Mouse (Mus musculus) adrenal gland, adult 2 months (tissue): ENCODE results near the gene Rem1. TPM values are rescaled to one million over a fixed set of nuclear protein-coding genes. Genes with fewer than 3 reads are reported as not detected.

Source experiments
- DNase-seq: peaks from one replicate; pipeline ENCODE4 v3.0.0; 2021
- long read RNA-seq: library from polyadenylated mRNA; stranded (forward); transcript quantifications from one replicate; pipeline ENCODE4 v2.0.0, GENCODE M21; 2021
- polyA plus RNA-seq: library from polyadenylated mRNA; depleted of rRNA; stranded (reverse); fragments of >200 nt; gene quantifications from 2 replicates; pipeline ENCODE4 v1.2.3, GENCODE M21; 2012; rRNA removed
- total RNA-seq, 2 experiments: library from RNA; stranded (reverse); gene quantifications; 2 replicates each; pipeline ENCODE4 v1.2.3; 2021

Rem1 gene
- total RNA-seq (10 to 100 TPM; 11.3 to 18.1 TPM), polyA plus RNA-seq (11.9 and 21.0 TPM in 2 replicates)
- long read RNA-seq, transcript Rem1-201 (5 exons, 1,663 nt): major isoform, 11 of 18 reads
- long read RNA-seq, partial matches to known transcripts: 2 of 18 reads
- long read RNA-seq, other reads (novel, unspliced or antisense): 5 of 18 reads

DNA sequence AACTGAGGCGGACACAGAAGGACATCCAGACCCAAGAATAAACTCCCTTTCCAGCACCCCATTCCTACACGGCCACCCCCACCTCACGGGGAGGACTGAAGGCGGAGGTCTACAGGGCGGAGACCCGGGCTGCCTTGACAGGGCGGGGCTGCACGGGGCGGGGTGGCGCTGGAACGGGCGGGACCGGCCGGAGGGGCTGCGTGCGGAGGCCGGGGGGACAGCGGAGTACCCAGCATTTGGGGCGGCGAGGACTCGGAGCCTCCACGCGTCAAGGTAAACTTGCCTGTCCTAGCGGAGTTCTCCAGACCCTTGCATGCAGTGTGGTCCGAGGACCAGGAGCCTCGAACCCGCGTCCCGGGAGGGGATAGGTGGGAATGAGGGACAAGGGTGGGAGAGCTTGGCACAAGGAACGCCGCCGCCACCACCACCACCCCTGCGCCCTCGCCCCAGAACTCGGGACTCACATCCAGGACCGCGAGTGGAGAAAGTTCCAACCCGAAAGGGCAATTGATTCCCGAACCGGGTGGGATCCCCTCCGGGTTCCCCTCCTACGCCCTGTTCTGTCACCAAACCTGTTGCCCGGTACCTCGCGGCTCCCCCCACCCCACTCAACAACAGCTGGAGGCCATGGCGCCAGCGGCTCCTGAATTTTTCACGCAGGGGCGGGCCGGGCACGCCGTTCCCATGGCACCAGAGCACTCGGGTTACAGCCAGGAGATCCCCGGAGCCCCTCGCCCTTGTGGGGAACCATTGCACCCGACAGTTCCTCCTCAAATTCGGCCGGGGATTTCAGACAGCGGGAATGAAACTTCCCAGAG, at the start of gene Rem1:
TSS of gene Rem1 (plus strand) at position 178 of the 818 bp plus-strand sequence.
- DNase-seq: peak; percentile 52

- DNase-seq: peak; percentile 40
Measured at GRCm38 (mm10) chr2:152580107-152580506, 46.6 kb upstream of the Rem1 start, which contains the start of gene Defb19. TSS of gene Defb19 (minus strand) at chr2:152580312.

DNA sequence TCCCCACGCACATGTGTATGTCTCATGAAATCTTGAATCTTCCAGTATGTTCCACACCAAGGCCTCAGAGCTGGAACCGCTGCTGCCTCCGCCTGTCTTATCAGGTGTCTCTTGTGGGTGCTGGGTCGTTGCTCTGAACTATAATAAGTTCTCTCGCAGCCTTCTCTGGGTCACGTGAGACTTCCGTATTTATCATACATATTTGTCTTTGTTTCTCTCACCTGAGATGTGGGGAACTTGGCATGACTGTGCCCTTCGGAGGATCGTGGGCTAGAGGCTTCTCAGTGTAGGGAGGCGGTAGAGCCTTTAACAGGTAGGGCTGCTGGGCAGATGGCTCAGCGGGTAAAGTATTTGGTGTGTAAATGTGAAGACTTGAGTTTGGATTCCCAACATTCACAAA, 46.1 kb upstream of the Rem1 start:
- no peak for DNase-seq

DNA sequence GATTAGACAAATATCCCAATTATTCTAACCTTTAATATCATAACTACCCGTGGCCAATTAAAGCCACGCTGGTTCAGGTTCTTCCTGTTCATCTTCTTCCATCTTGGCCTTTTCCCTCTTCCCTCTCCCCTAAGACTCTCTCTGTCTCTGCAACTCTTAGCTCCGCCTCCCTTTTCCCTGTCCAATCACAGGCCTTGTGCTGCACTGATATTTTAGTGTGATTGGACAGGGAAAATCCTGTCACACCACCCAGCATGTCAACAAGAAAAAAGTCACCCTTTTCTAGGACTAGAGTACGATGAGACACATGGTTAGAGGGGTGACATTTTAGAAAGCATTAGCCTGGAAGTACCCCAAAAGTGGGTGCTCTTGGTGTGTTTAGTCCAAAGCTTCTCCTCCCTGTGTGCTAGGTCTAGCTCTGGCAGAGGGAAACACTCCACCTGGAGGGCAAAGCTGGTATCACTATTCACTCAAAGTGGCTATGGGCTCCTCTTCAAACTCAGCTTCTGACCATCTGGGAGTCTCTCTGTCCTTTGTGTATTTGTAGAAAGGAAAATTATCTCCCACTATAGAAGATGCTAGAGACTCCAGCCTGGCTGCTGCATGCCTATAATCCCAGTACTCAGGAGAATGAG, 39.7 kb upstream of the Rem1 start:
- DNase-seq: peak; percentile 40

- no peak for DNase-seq
Measured at GRCm38 (mm10) chr2:152588450-152588849, 38.3 kb upstream of the Rem1 start.

GRCm38 (mm10) chr2:152589021-152589420, 37.7 kb upstream of the Rem1 start:
- no peak for DNase-seq

- DNase-seq: no peak
Measured at GRCm38 (mm10) chr2:152599299-152599698, 27.5 kb upstream of the Rem1 start, which contains the start of gene Defb45. TSS of gene Defb45 (minus strand) at chr2:152599399.

- DNase-seq: peak; percentile 38
Measured at GRCm38 (mm10) chr2:152600076-152600475, 26.7 kb upstream of the Rem1 start.

DNA sequence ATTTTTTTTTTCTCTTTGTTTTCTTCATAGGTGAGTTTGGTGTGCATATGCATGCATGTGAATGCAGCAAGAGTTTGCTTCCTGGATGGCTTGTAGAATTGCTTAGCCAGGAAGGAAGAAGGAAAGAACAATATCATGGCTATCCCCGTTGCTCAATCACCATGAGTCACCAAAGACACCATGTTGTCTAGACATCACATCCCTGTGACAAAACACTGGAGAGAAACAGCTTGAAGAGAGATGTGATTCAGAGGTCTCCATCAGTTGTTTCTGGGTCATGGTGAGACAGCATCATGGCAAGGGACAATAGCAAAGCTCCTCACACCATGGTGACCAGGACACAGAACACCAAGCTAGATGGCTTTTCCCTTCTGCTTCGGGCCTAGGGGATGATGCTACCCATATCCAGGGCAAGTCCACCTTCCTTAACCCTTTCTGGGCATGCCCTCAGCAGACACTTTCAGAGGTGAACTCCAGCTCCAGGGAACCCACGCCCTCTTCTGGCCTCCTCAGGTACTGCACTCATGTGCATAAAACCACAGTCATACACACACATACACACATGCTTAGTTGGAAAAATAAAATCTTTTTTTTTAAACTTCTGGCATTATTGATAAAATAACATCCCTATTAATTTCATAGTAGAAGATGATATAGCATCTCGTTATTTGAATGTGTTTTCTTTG, 25.3 kb upstream of the Rem1 start:
- DNase-seq: peak; percentile 38

- peak; percentile 79 for DNase-seq
Measured at GRCm38 (mm10) chr2:152604057-152604456, 22.7 kb upstream of the Rem1 start, which contains the start of gene Defb36. TSS of gene Defb36 (plus strand) at chr2:152604327.

DNA sequence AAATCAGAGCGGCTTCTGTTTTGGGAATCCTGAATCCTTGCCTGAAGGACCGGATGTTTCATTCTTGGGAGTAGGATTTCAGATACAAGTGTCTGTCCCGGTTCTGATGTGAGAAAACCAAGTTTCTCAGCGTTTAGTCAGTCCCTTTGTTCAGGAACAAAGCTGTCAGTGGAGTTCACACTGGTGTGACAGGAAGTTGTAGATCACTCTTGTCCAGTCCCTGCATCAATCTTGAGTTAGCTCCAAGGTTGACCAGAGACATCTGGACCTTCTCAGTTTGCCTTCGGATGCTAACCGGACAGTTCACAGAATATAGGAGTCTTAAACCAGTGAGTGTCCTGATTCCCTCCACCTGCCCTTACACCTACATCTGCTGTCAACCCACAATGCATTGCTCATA, 19.0 kb upstream of the Rem1 start:
- no peak for DNase-seq

DNA sequence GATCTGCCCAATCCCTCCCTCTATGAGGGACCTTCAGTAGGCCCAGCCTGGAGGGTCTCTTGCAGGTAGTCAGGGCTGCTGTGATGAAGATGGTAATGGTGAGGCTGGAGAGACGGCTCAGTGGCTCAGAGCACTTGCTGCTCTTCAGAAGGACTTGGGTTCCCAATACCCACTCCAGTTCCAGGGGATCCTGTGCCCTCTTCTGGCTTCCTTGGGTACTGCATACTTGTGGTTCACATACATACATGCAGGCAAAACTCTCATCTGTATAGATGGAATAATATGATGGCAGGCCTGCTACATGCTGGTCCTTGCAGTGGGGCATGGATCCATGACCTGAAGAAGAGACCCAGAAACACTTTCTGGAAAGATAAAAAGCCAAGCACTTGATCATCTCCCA, 18.0 kb upstream of the Rem1 start:
- DNase-seq: no peak

DNA sequence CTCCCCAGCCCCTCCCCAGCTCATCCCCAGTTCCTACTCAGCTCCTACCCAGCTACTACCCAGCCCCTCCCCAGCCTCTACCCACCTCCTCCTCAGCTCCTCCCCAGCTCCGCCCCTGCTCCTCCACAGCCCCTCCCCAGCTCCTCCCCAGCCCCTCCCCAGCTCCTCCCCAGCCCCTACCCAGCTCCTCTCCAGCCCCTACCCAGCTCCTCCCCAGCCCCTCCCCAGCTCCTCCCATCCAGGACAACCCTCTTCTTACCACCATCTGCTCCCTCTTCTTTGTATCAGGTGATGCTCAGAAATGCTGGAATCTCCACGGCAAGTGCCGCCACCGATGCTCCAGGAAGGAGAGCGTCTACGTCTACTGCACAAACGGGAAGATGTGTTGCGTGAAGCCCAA, 14.6 kb upstream of the Rem1 start:
- DNase-seq: no peak

DNA sequence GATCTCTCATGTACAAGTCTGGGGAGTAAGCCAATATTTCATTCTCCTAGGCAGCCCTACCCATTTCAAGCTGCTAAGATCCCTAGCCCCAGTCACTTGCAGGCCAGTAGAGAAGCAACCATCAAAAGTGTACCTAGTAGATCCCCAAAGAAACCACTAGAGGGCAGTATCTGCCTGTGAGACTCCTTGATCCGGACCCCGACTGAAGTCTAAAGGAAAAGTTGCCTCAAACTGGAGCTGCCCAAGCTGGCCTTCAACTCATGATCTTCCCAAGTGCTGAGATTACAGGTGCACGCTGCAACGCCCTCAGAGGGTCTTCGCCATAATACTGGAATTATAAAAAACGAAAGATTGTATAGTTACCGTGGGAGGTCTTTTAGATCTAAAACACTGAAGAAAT, 11.2 kb upstream of the Rem1 start:
- DNase-seq: peak; percentile 66

DNA sequence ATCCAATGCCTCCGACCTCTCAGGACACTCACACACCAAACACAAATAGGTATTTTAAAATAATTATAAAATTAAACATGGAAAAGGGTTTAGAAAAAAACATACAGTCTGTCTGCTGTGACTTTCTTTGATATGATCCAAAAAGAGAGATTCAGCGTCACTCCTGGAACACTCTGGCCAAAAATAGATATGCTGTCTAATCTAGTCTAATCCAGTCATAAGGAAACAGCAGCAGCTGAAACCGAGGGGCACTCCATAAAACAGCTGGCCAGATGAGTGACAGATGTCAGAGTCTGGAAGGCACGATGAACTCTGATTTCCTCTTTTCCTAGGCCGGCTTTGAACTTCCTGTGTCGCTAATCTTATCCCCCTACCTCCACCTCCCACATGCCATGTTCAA, 10.3 kb upstream of the Rem1 start:
- DNase-seq: no peak

DNA sequence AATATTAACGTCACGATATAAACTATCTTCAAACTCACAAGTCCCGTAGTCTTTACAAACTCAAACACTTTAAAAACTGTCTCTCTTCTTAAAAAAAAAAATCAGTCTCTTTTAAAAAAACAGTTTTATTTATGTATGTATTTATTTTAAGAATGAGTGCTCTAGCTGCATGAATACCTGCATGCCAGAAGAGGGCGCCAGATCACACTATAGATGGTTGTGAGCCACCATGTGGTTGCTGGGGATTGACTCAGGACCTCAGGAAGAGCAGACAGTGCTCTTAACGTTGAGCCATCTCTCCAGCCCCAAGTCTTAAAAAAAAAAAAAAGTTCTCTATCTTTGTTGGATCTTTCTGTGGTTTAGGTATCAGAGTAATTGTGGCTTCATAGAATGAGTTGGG, 9.4 kb upstream of the Rem1 start:
- no peak for DNase-seq

- no peak for DNase-seq
Measured at GRCm38 (mm10) chr2:152620367-152621134, 6.2 kb upstream of the Rem1 start.

DNA sequence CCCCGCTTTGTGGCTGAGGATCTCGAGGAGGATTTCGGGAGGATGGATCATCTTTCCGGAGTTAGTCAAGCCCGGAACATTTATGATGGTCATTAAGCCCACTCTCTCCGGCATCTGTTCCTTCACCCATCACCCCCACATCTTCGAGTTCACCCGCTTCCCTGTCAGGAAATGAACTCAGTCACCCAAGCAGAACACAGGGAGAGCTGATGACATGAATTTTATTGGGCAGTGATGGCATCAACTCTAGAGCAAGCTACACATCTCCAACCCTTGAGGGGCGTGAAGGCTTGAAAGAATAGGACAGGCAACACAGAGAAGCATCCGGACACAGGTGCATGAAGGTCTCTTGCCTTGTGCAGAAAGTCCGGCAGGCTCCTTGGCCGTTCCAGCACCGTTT, 4.6 kb upstream of the Rem1 start:
- no peak for DNase-seq

- DNase-seq: no peak
Measured at GRCm38 (mm10) chr2:152622953-152623352, 3.8 kb upstream of the Rem1 start, which contains the start of gene Defb25. TSS of gene Defb25 (minus strand) at chr2:152623053.

DNA sequence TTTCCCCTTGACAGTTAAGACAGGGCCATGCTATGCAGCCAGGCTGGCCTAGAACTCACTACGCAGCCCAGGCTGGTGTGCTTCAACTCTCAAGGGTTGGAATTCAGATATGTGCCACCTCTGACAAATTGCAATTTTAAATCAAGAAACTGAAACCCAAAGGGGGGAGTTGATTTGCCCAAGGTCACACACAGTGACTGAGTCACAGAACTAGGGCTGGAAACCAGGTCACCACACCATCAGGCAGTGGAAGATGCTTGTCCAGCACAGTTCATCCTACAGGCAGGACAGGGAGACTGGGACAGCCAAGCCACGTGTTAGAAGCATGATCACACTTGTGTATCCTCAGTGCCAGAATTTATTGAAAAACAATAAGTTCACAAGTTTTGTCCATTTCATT, 2.2 kb upstream of the Rem1 start:
- peak; percentile 73 for DNase-seq

DNA sequence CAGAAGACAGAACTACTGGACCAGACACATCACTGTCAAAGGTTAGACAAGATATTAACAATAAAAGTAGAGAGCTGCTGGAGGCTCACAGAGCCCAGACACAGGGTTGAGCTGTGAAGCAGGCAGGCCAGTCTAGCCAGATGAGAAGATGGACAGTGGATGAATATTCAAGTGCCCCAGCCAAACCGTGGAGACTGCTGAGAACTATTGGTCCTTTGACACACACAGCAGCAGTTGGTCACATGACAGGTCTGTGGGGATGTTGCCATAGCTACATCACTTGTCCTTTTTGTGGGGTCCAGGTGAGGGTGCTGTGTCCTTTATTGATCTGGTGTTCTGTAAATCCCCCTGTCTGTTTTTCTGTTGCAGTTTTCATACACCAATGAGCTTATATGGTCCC, 1.5 kb upstream of the Rem1 start:
- no peak for DNase-seq

DNA sequence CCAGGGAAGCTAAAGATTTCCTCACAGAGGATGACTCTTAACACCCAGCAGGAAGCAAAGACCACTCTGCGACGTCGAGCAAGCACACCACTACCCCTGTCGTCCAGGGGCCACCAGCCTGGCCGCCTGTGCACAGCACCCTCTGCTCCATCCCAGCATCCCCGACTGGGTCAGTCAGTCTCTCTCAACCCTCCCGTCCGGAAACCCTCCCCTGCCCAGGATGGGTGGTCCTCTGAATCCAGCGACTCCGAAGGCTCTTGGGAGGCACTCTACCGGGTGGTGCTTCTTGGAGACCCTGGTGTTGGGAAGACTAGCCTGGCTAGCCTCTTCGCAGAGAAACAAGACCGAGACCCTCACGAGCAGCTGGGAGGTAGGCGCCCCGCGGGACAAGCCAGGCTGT, 1.3 kb downstream of the Rem1 start:
- no peak for DNase-seq
